ENCODE assay signal across 15 mouse cellular contexts in the genomic region with DNA sequence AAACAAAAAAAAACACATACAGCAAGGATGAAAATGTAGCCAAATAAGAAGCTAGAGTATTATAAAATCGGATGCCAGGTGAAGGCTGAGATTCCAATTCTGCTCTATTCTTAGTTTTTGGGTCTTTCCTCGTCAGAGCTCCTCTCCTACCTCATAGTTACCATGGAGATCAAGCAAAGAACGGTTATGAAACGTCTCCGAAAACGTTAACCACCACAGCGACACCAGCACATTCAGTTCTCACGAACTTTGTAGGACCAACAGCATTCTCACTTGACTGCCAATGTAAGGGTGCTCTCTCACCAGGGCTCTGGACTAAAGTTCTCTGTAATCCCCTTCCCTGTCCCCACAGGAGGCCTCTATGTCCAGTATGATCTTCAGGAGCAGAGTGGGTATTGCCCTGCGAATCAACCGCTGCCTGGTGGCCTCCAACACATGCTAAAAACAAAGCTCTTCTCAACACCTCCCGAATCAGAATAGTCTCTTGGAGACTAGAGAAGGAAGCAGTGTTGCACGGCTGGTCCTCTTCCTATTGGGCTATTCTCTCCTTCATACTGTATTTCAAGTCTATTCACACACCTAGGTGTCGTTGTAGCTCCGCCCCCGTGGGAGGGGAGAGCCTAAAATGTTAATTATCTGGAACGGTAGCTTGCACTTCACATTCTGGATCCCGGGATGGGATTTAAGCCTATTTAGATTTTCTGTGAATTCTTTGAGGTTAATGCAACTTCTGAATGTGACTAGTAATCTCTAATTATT. TPM values are rescaled to one million over a fixed set of nuclear protein-coding genes. Genes with fewer than 3 reads are reported as not detected.
DNase-seq lines count a peak whose midpoint lies in the region; ATAC-seq and TF ChIP-seq lines count a peak whose summit lies in the region.
"Had no signal": no experiment of that assay in that cellular context is flagged by ENCODE, and none has a peak within 500 bp of the region (broad histone marks: within the 10 kb centered on the region; RNA-seq: fewer than 3 reads in every experiment).

No protein-coding gene starts in this region.

- no peak for DNase-seq in heart, postnatal 36 days
- DNase-seq in lung, embryonic 14.5 days = no peak
- DNase-seq in lung, adult 18-20 months = no peak
- no peak for DNase-seq in yolk sac, embryonic 10.5 days (ENCODE audit: low spot score)
- no peak for DNase-seq in spleen, postnatal 10 days (ENCODE audit: low spot score in 2 of 2)
- DNase-seq: adrenal gland, postnatal 10 days; cerebellum, adult 2 months had no signal

- intact Hi-C loops in heart, postnatal 36 days (cut with DNase I) = loop anchor here (5.0 kb wide), 2 partner anchors 235 to 270 kb away; a partner anchor contains a TSS

- H3K4me3 ChIP-seq in heart, embryonic 12.5 days = no peak overlapping the region
- H3K4me3 ChIP-seq in lung, embryonic 14.5 days (ENCODE audit: low read depth, low read length) = no peak overlapping the region
- no peak overlapping the region for H3K4me3 ChIP-seq in intestine, embryonic 15.5 days (replicated peaks)
- H3K4me3 ChIP-seq in midbrain, embryonic 16.5 days (ENCODE audit: low read depth, low read length) = no peak overlapping the region
- H3K4me3 ChIP-seq: forebrain, embryonic 12.5 days; limb, embryonic 13.5 days had no signal

- peaks cover 29% of the 10 kb centered on the region for H3K4me1 ChIP-seq in heart, embryonic 12.5 days (replicated peaks)
- peaks cover 16% of the 10 kb centered on the region for H3K4me1 ChIP-seq in lung, embryonic 14.5 days (ENCODE audit: insufficient read depth)
- H3K4me1 ChIP-seq in intestine, embryonic 15.5 days (replicated peaks) = peaks cover 19% of the 10 kb centered on the region
- H3K4me1 ChIP-seq in midbrain, embryonic 16.5 days (ENCODE audit: control insufficient read depth, insufficient read depth, low read length) = peaks cover 9% of the 10 kb centered on the region

- 24% methylated on average over 17 of the region's 17 CpGs for WGBS in heart, embryonic 12.5 days
- WGBS in lung, embryonic 14.5 days = 23% methylated on average over 17 of the region's 17 CpGs
- 38% methylated on average over 17 of the region's 17 CpGs for WGBS in intestine, embryonic 15.5 days
- WGBS in midbrain, embryonic 16.5 days = 23% methylated on average over 17 of the region's 17 CpGs

- H3K4me2 ChIP-seq in heart, embryonic 12.5 days = peak overlapping the region; percentile 51
- peak overlapping the region; percentile 3 for H3K4me2 ChIP-seq in lung, embryonic 14.5 days
- H3K4me2 ChIP-seq in intestine, embryonic 15.5 days (replicated peaks) = peak overlapping the region; percentile 35; the same call in 1 of the 2 replicates
- H3K4me2 ChIP-seq in midbrain, embryonic 16.5 days (ENCODE audit: low read length) = peak overlapping the region; percentile 14
- H3K4me2 ChIP-seq: forebrain, embryonic 12.5 days had no signal

- TF ChIP-seq CTCF in lung, embryonic 14.5 days (IDR thresholded peaks at IDR 0.05; ENCODE audit: low read depth) = no peak

- H3K9me3 ChIP-seq in heart, embryonic 12.5 days (replicated peaks) = no peaks in the 10 kb centered on the region
- no peaks in the 10 kb centered on the region for H3K9me3 ChIP-seq in lung, embryonic 14.5 days (ENCODE audit: low read depth, low read length)
- H3K9me3 ChIP-seq in intestine, embryonic 15.5 days = no peaks in the 10 kb centered on the region
- no peaks in the 10 kb centered on the region for H3K9me3 ChIP-seq in midbrain, embryonic 16.5 days (replicated peaks; ENCODE audit: control insufficient read depth, low read length, poor library complexity, severe bottlenecking)
- H3K9me3 ChIP-seq: forebrain, embryonic 12.5 days; limb, embryonic 13.5 days had no signal

- H3K27me3 ChIP-seq in heart, embryonic 12.5 days (replicated peaks) = peaks cover 34% of the 10 kb centered on the region
- H3K27me3 ChIP-seq in lung, embryonic 14.5 days (ENCODE audit: insufficient read depth, low read length) = peaks cover 26% of the 10 kb centered on the region
- H3K27me3 ChIP-seq in intestine, embryonic 15.5 days (replicated peaks) = 0 out of 2 replicates have a peak, but pooled peaks cover 4% of the 10 kb centered on the region
- H3K27me3 ChIP-seq in midbrain, embryonic 16.5 days (ENCODE audit: control insufficient read depth, insufficient read depth, low read depth, low read length) = peaks cover 65% of the 10 kb centered on the region

- H3K36me3 ChIP-seq in heart, embryonic 12.5 days = no peaks in the 10 kb centered on the region
- no peaks in the 10 kb centered on the region for H3K36me3 ChIP-seq in lung, embryonic 14.5 days (ENCODE audit: insufficient read depth)
- H3K36me3 ChIP-seq in intestine, embryonic 15.5 days = no peaks in the 10 kb centered on the region
- H3K36me3 ChIP-seq in midbrain, embryonic 16.5 days (ENCODE audit: control insufficient read depth, insufficient read depth, low read length) = no peaks in the 10 kb centered on the region
- H3K36me3 ChIP-seq: forebrain, embryonic 12.5 days; limb, embryonic 13.5 days had no signal

- no peak for ATAC-seq in heart, embryonic 12.5 days (ENCODE audit: insufficient number of reproducible peaks, low FRiP score)
- no peak for ATAC-seq in lung, embryonic 14.5 days (ENCODE audit: insufficient read depth)
- no peak for ATAC-seq in intestine, embryonic 15.5 days
- no peak for ATAC-seq in midbrain, embryonic 16.5 days
- ATAC-seq: CD4-positive, CD25-positive, alpha-beta regulatory T cell, adult 4 months had no signal

- H3K27ac ChIP-seq in heart, embryonic 12.5 days (ENCODE audit: poor library complexity, severe bottlenecking) = no peak overlapping the region
- no peak overlapping the region for H3K27ac ChIP-seq in lung, embryonic 14.5 days (ENCODE audit: low read depth)
- H3K27ac ChIP-seq in intestine, embryonic 15.5 days = no peak overlapping the region
- H3K27ac ChIP-seq in midbrain, embryonic 16.5 days (ENCODE audit: low read length) = no peak overlapping the region
- H3K27ac ChIP-seq: forebrain, embryonic 12.5 days; limb, embryonic 13.5 days had no signal

- H3K9ac ChIP-seq in heart, embryonic 12.5 days = no peak overlapping the region
- H3K9ac ChIP-seq in lung, embryonic 14.5 days = no peak overlapping the region
- no peak overlapping the region for H3K9ac ChIP-seq in intestine, embryonic 15.5 days
- H3K9ac ChIP-seq in midbrain, embryonic 16.5 days (ENCODE audit: low read depth, low read length) = no peak overlapping the region
- H3K9ac ChIP-seq: forebrain, embryonic 12.5 days; limb, embryonic 13.5 days had no signal

RNA-seq across cellular contexts. Expression of a gene that starts 50.2 kb away (rescaled TPM):
- not detected in 2 replicates for polyA plus RNA-seq in heart, embryonic 12.5 days (2016; fragmentation: Nextera tagmentation; extraction: Ambion mirVana)
- total RNA-seq in heart, postnatal 36 days (2021) = not detected
- polyA plus RNA-seq in lung, embryonic 14.5 days (2014; fragmentation: Nextera tagmentation; extraction: Ambion mirVana) = 0.08 TPM in 1 of 2 replicates, not detected in the other
- polyA plus RNA-seq in intestine, embryonic 15.5 days (2015; fragmentation: Nextera tagmentation; extraction: Ambion mirVana) = 0.06 and 0.09 TPM in 2 replicates
- not detected in 2 replicates for polyA plus RNA-seq in midbrain, embryonic 16.5 days (2015; fragmentation: Nextera tagmentation; extraction: Ambion mirVana)
- total RNA-seq: adrenal gland, postnatal 10 days; heart, postnatal 10 days had no signal
- polyA plus RNA-seq: CD4-positive, CD25-positive, alpha-beta regulatory T cell, adult 4 months; forebrain, embryonic 12.5 days; limb, embryonic 13.5 days; stomach, embryonic 14.5 days had no signal
